10 mouse cellular contexts compared by ENCODE assay signal in genomic region chr1:165629975-165630374, GRCm38 (mm10). TPM values are rescaled to one million over a fixed set of nuclear protein-coding genes. Genes with fewer than 3 reads are reported as not detected.
A peak's percentile ranks its signal among the peaks of the same experiment; 100 is the strongest.
DNase-seq lines count a peak whose midpoint lies in the region; ATAC-seq and TF ChIP-seq lines count a peak whose summit lies in the region.
"Had no signal": no experiment of that assay in that cellular context is flagged by ENCODE, and none has a peak within 500 bp of the region (broad histone marks: within the 10 kb centered on the region; RNA-seq: fewer than 3 reads in every experiment).

No protein-coding gene starts in this region.

- WGBS in kidney, postnatal 0 days: 41% methylated on average over 8 of the region's 8 CpGs
- WGBS in liver, embryonic 15.5 days (ENCODE audit: insufficient replicate concordance): 20% methylated on average over 8 of the region's 8 CpGs

- no peak for DNase-seq in kidney, postnatal 0 days (ENCODE audit: low spot score)
- DNase-seq in kidney, postnatal 25 days: no peak
- peak; percentile 51 to 60 for DNase-seq in cerebellum, adult 18-20 months
- DNase-seq in cerebellum, postnatal 25 days: peak; percentile 59 to 67
- DNase-seq in gastrocnemius, postnatal 14 days: no peak
- DNase-seq in spleen, adult 12 weeks (ENCODE audit: low spot score): no peak
- DNase-seq: gastrocnemius, postnatal 10 days; kidney, adult 8-10 months had no signal

- TF ChIP-seq CTCF in kidney, postnatal 0 days (IDR thresholded peaks at IDR 0.05; ENCODE audit: low read depth): no peak

- 0 out of 2 replicates have a peak overlapping the region, but pooled peaks have one; percentile 20 for H3K27ac ChIP-seq in kidney, postnatal 0 days
- H3K27ac ChIP-seq in liver, embryonic 15.5 days (replicated peaks): 0 out of 2 replicates have a peak overlapping the region, but pooled peaks have one; percentile 7
- H3K27ac ChIP-seq: liver, embryonic 14.5 days had no signal

- H3K4me1 ChIP-seq in kidney, postnatal 0 days (replicated peaks; ENCODE audit: insufficient read depth, low read length): peaks cover 27% of the 10 kb centered on the region
- H3K4me1 ChIP-seq in liver, embryonic 15.5 days (replicated peaks): peaks cover 68% of the 10 kb centered on the region

- no peak overlapping the region for H3K4me3 ChIP-seq in kidney, postnatal 0 days (replicated peaks; ENCODE audit: low read depth, low read length)
- no peak overlapping the region for H3K4me3 ChIP-seq in liver, embryonic 15.5 days (replicated peaks)

- H3K36me3 ChIP-seq in kidney, postnatal 0 days (ENCODE audit: insufficient read depth, low read length): no peaks in the 10 kb centered on the region
- no peaks in the 10 kb centered on the region for H3K36me3 ChIP-seq in liver, embryonic 15.5 days (replicated peaks)

- H3K4me2 ChIP-seq in kidney, postnatal 0 days (ENCODE audit: low read length): peak overlapping the region; percentile 9; the same call in 1 of the 2 replicates
- H3K4me2 ChIP-seq in liver, embryonic 15.5 days: no peak overlapping the region

- H3K9ac ChIP-seq in kidney, postnatal 0 days (ENCODE audit: low read depth, low read length): no peak overlapping the region
- no peak overlapping the region for H3K9ac ChIP-seq in liver, embryonic 15.5 days
- H3K9ac ChIP-seq: liver, embryonic 14.5 days had no signal

- ATAC-seq in kidney, postnatal 0 days (replicated peaks; ENCODE audit: low FRiP score, low read depth): no peak
- no peak for ATAC-seq in liver, embryonic 15.5 days (ENCODE audit: insufficient read depth)

- intact Hi-C loops in gastrocnemius, postnatal 14 days (cut with DNase I; ENCODE audit: low total_unique reads): loop anchor here (5.0 kb wide), 1 partner anchor 43 kb away; no protein-coding TSS in a partner anchor

- no peaks in the 10 kb centered on the region for H3K27me3 ChIP-seq in kidney, postnatal 0 days (ENCODE audit: insufficient read depth, low read length)
- H3K27me3 ChIP-seq in liver, embryonic 15.5 days: peaks cover 12% of the 10 kb centered on the region; the same call in 1 of the 2 replicates

- no peaks in the 10 kb centered on the region for H3K9me3 ChIP-seq in kidney, postnatal 0 days (replicated peaks; ENCODE audit: low read length)
- no peaks in the 10 kb centered on the region for H3K9me3 ChIP-seq in liver, embryonic 15.5 days (replicated peaks)

RNA-seq across cellular contexts. Expression of gene Mpzl1, which starts 4.4 kb away (rescaled TPM):
- polyA plus RNA-seq in kidney, postnatal 0 days (2015; fragmentation: Nextera tagmentation; extraction: Ambion mirVana): 186 and 191 TPM in 2 replicates
- 25.5 and 28.7 TPM in 2 replicates for polyA plus RNA-seq in liver, embryonic 15.5 days (2015; fragmentation: Nextera tagmentation; extraction: Ambion mirVana)
- total RNA-seq in gastrocnemius, postnatal 14 days (2021): 10 to 100 TPM; 23.8 to 25.6 TPM

Comparison
In these comparisons a context has a peak if more than half of its experiments do, and no peak if none do; other contexts are left out.
1. DNase-seq: peak in cerebellum, adult 18-20 months (2 of 2) and cerebellum, postnatal 25 days (2 of 2); none in kidney, postnatal 0 days (single experiment), kidney, postnatal 25 days (0 of 2), gastrocnemius, postnatal 14 days (single experiment) and spleen, adult 12 weeks (single experiment).